In the genomic region with DNA sequence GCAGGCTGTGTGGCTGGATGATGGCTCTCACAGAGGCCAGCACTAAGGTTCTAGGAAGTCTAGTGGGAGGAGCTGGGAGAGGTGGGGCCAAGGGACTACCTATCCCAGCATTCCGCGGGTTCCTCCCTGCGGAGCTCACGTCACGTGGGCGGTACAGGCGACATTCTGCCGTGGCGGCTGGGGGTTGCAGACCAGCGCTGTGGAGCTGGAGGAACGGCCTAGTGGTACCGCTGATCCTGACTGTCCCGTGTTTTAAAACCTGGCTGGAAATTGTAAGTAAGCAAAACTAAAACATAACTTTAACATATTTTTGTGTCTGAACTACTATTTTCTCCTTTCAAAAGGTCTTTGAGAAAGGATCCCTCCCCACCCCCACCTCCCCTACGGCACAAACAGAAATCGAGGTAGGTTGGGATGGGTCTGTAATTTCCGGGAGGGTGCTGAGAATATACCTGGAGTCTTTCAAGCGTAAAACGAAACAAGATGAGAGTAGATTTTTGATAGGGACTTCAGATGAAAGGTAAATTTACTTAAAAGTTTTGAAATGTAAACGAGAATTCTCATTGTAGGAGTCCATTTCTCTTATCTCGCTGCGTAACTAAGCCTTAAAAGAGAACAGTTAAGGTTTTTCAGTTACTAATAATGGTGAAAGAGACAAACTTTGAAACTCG, we compare ENCODE assay signal across 8 mouse cellular contexts. TPM values are rescaled to one million over a fixed set of nuclear protein-coding genes. Genes with fewer than 3 reads are reported as not detected.
DNase-seq lines count a peak whose midpoint lies in the region; ATAC-seq lines count a peak whose summit lies in the region.

No protein-coding gene starts in this region.

- no peaks in the 10 kb centered on the region for H3K36me3 ChIP-seq in intestine, embryonic 15.5 days

- peak overlapping the region; percentile 53 for H3K4me3 ChIP-seq in intestine, embryonic 15.5 days (replicated peaks)

- peak; percentile 91 for DNase-seq in adrenal gland, adult 8-10 months
- peak; percentile 87 for DNase-seq in embryo, embryonic 11.5 days (ENCODE audit: low read depth, low spot score)
- peak; percentile 77 to 90 for DNase-seq in gastrocnemius, postnatal 36 days
- DNase-seq in left cerebral cortex, postnatal 25 days (ENCODE audit: low spot score in 2 of 2) = peak; percentile 89 to 95
- peak; percentile 94 for DNase-seq in mesoderm, embryonic 11.5 days (ENCODE audit: low read depth, low spot score)
- DNase-seq in right cerebral cortex, postnatal 25 days = peak; percentile 89
- peak; percentile 80 to 93 for DNase-seq in urinary bladder, postnatal 36 days (ENCODE audit: low spot score in 2 of 2)

- peaks cover 20% of the 10 kb centered on the region for H3K4me1 ChIP-seq in intestine, embryonic 15.5 days (replicated peaks)

- H3K9ac ChIP-seq in intestine, embryonic 15.5 days = peak overlapping the region; percentile 43

- no peaks in the 10 kb centered on the region for H3K9me3 ChIP-seq in intestine, embryonic 15.5 days

- peak overlapping the region; percentile 40; the same call in 1 of the 2 replicates for H3K27ac ChIP-seq in intestine, embryonic 15.5 days

- peak overlapping the region; percentile 41 for H3K4me2 ChIP-seq in intestine, embryonic 15.5 days (replicated peaks)

- ATAC-seq in intestine, embryonic 15.5 days = peak; percentile 82

- intact Hi-C loops in gastrocnemius, postnatal 36 days (cut with DNase I) = no loop called here
- intact Hi-C loops in left cerebral cortex, postnatal 25 days (cut with DNase I) = loop anchor here (2.0 kb wide), 1 partner anchor 518 kb away; a partner anchor contains a TSS

- no peaks in the 10 kb centered on the region for H3K27me3 ChIP-seq in intestine, embryonic 15.5 days (replicated peaks)

- under 1% methylated on average over 22 of the region's 22 CpGs for WGBS in intestine, embryonic 15.5 days

RNA-seq across cellular contexts. Expression of a gene that starts 4.6 kb away (rescaled TPM):
- 100 to 1,000 TPM in 3 of 4 experiments, 10 to 100 TPM in 1; 100.0 to 113 (median 106) TPM for total RNA-seq in adrenal gland, adult 8-10 months (2022)
- total RNA-seq in gastrocnemius, postnatal 36 days (2021) = 100 to 1,000 TPM in 1 of 2 experiments, 10 to 100 TPM in 1; 88.8 to 105 TPM
- 36.3 and 39.4 TPM in 2 replicates for polyA plus RNA-seq in intestine, embryonic 15.5 days (2015; fragmentation: Nextera tagmentation; extraction: Ambion mirVana)
- 10 to 100 TPM; 26.6 to 26.8 TPM for total RNA-seq in left cerebral cortex, postnatal 25 days (2021)

RNA-seq across cellular contexts. Expression of a gene that starts 5.7 kb away (rescaled TPM):
- 100 to 1,000 TPM; 116 to 149 (median 129) TPM for total RNA-seq in adrenal gland, adult 8-10 months (2022)
- 10 to 100 TPM; 47.8 to 48.3 TPM for total RNA-seq in gastrocnemius, postnatal 36 days (2021)
- polyA plus RNA-seq in intestine, embryonic 15.5 days (2015; fragmentation: Nextera tagmentation; extraction: Ambion mirVana) = 135 and 139 TPM in 2 replicates
- total RNA-seq in left cerebral cortex, postnatal 25 days (2021) = 10 to 100 TPM; 48.3 to 48.6 TPM

Comparison
In these comparisons a context has a peak if more than half of its experiments do, and no peak if none do; other contexts are left out.
1. Peak in every context shown above with its lines: DNase-seq, ATAC-seq, H3K4me3 ChIP-seq and H3K27ac ChIP-seq.